Mouse (Mus musculus) lung, adult 2 months (tissue): ENCODE measurements at regions not wholly inside any gene's neighbourhood (a gene's known extent, or its start where the extent isn't known, plus 50 kb on each side); places are given as distances from the start of the nearest gene placed in this dataset.

Source experiments
- DNase-seq: peaks from one replicate; pipeline ENCODE4 v3.0.0; 2022
- H3K4me1 ChIP-seq: fragments of 200-500 bp; 2 replicates; pipeline ENCODE4 v1.6.1; 2011; ENCODE audit warnings: low read length; ENCODE audit not compliant: control insufficient read depth, insufficient read depth
- H3K4me3 ChIP-seq: fragments of 200-500 bp; replicated peaks from 2 replicates; pipeline ENCODE3; 2011; ENCODE audit warnings: low read depth, mild to moderate bottlenecking, control low read depth, low read length; ENCODE audit errors: extremely low read depth
- CTCF ChIP-seq: fragments of 200-500 bp; IDR thresholded peaks from 2 replicates; pipeline ENCODE4 v1.5.1; 2011; ENCODE audit warnings: mild to moderate bottlenecking, low read length, control low read depth; ENCODE audit not compliant: insufficient read depth
- POLR2A ChIP-seq: fragments of 200-500 bp; IDR thresholded peaks from 2 replicates; pipeline ENCODE4 v1.6.1; 2011; ENCODE audit warnings: low read depth, mild to moderate bottlenecking, control low read depth, low read length, borderline replicate concordance; ENCODE audit errors: extremely low read depth
- WGBS: fragments of 180-500 bp; shearing (Covaris S2); methylation state at CpG from one replicate; pipeline ENCODE4 v1.1.7; 2018; 5-methylcytosine and 5-hydroxymethylcytosine counted together

GRCm38 (mm10) chr15:50408985-50409384, 3475.7 kb upstream of the Gm7489 start:
- no peak for DNase-seq

GRCm38 (mm10) chr15:50417641-50418040, 3467.1 kb upstream of the Gm7489 start:
- WGBS = 88% methylated on average over 1 of the region's 1 CpGs
- no peak overlapping the region for H3K4me3 ChIP-seq
- no peaks in the 10 kb centered on the region for H3K4me1 ChIP-seq
- TF ChIP-seq POLR2A (no peak), CTCF (no peak)
- DNase-seq = no peak

More at GRCm38 (mm10) chr15:50408985-50409384, 3475.7 kb upstream of the Gm7489 start:
- Histone ChIP-seq H3K4me1 (no peaks in the 10 kb centered on the region), H3K4me3 (no peak overlapping the region)
- no peak for TF ChIP-seq POLR2A
- WGBS = 42% methylated on average over 2 of the region's 2 CpGs

GRCm38 (mm10) chr15:50423082-50423665, 3461.5 kb upstream of the Gm7489 start:
- 66% methylated on average over 5 of the region's 5 CpGs for WGBS
- DNase-seq = no peak
- Histone ChIP-seq H3K4me3 (no peak overlapping the region), H3K4me1 (no peaks in the 10 kb centered on the region)
- TF ChIP-seq CTCF (no peak), POLR2A (no peak)

GRCm38 (mm10) chr15:50449604-50450003, 3435.1 kb upstream of the Gm7489 start:
- WGBS = 24% methylated on average over 2 of the region's 2 CpGs
- no peaks in the 10 kb centered on the region for H3K4me1 ChIP-seq
- no peak for DNase-seq

DNA sequence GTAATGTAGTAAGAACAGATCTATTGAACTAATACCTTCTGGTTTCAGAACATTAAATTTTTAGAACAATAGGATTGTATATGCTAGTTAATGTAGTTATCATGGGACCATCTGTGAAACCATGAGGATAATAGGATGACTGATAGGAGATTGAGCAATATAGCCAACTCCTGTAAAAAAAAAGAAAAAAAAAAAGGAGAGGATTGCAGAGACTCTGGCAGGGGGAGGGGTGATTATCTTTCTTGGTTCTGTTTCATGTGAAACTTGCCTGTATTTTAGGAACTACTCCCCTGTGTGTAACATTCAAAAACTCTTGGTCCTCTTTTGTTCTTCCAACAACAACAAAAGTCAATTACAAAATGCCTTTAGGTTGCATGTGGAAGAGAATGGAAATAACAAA, 3412.1 kb upstream of the Gm7489 start:
- Histone ChIP-seq H3K4me1 (no peaks in the 10 kb centered on the region), H3K4me3 (no peak overlapping the region)
- TF ChIP-seq CTCF = no peak
- TF ChIP-seq POLR2A = no peak
- DNase-seq = no peak

More at GRCm38 (mm10) chr15:50449604-50450003, 3435.1 kb upstream of the Gm7489 start:
- H3K4me3 ChIP-seq = no peak overlapping the region
- no peak for TF ChIP-seq CTCF

DNA sequence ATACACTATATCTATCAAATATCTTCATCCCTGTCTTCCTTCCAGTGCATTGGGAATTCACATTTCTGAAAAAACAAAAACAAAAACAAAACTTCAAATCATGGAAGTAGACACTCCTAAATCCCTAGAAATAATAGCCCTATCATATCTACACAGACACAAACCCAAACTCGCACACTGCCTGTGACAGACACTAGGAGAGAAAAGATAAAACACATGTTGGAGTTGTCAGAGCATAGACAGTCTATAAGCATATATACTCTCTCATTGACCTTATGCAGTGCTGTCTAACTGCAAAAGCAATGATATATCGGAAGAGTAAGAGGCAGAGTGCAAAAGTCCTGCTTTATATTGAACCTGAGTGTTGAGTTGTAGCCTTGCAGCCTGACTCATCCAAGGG, 3386.0 kb upstream of the Gm7489 start:
- no peak for DNase-seq
- Histone ChIP-seq H3K4me3 (no peak overlapping the region), H3K4me1 (no peaks in the 10 kb centered on the region)
- WGBS = 69% methylated on average over 2 of the region's 2 CpGs
- TF ChIP-seq CTCF (no peak), POLR2A (no peak)

GRCm38 (mm10) chr15:50507999-50508624, 3376.6 kb upstream of the Gm7489 start:
- DNase-seq = no peak
- 39% methylated on average over 3 of the region's 3 CpGs for WGBS
- Histone ChIP-seq H3K4me1 (no peaks in the 10 kb centered on the region), H3K4me3 (no peak overlapping the region)
- TF ChIP-seq CTCF = no peak
- no peak for TF ChIP-seq POLR2A

- TF ChIP-seq CTCF (no peak), POLR2A (no peak)
- Histone ChIP-seq H3K4me1 (no peaks in the 10 kb centered on the region), H3K4me3 (no peak overlapping the region)
- WGBS = 69% methylated on average over 5 of the region's 5 CpGs
- DNase-seq = no peak
Measured at GRCm38 (mm10) chr15:50513036-50513435, 3371.7 kb upstream of the Gm7489 start.

DNA sequence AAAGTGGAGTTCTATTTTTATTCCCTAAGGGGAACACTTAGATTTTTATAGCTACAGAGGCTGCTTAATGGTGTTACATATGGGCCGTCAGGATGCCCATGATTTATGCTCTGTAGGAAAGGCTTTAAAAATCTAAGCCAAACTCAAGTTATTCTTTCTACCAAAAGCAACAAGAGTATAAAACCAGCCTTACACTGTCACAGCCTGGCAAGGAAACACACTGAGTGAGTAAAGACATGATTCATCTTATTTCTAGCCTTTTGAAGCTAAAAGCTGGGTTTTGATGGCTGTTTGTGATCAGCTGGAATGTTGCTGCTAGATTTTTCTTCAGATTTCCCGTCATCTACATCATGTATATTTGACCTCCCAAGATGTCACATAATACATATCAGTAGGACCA, 3359.9 kb upstream of the Gm7489 start:
- TF ChIP-seq CTCF = no peak
- no peak for TF ChIP-seq POLR2A
- Histone ChIP-seq H3K4me3 (no peak overlapping the region), H3K4me1 (no peaks in the 10 kb centered on the region)
- 72% methylated on average over 2 of the region's 2 CpGs for WGBS
- no peak for DNase-seq

GRCm38 (mm10) chr15:50534490-50534889, 3350.2 kb upstream of the Gm7489 start:
- 75% methylated on average over 1 of the region's 1 CpGs for WGBS
- DNase-seq = no peak
- TF ChIP-seq CTCF (no peak), POLR2A (no peak)
- Histone ChIP-seq H3K4me1 (no peaks in the 10 kb centered on the region), H3K4me3 (no peak overlapping the region)
